Mouse (Mus musculus): ENCODE data around the gene Ly9.

Ly9 gene

GRCm38 (mm10) chr1:171584584-171584983 lies 22.6 kb downstream of the Ly9 start:
- no peak for DNase-seq (ENCODE audit: low spot score)

- no peak for DNase-seq (ENCODE audit: low spot score)
Observed at GRCm38 (mm10) chr1:171577168-171577567, 30.0 kb downstream of the Ly9 start.

- DNase-seq (ENCODE audit: low spot score) = no peak
Observed at GRCm38 (mm10) chr1:171568436-171568835, 38.8 kb downstream of the Ly9 start.

GRCm38 (mm10) chr1:171566777-171567176 lies 40.4 kb downstream of the Ly9 start:
- no peak for DNase-seq (ENCODE audit: low spot score)

- no peak for DNase-seq (ENCODE audit: low spot score)
Observed at GRCm38 (mm10) chr1:171565888-171566287, 41.3 kb downstream of the Ly9 start.

- DNase-seq (ENCODE audit: low spot score) = no peak
Observed at GRCm38 (mm10) chr1:171564247-171564646, 43.0 kb downstream of the Ly9 start.

- DNase-seq (ENCODE audit: low spot score) = no peak
Observed at GRCm38 (mm10) chr1:171563042-171563441, 44.2 kb downstream of the Ly9 start.

- DNase-seq (ENCODE audit: low spot score) = no peak
Observed at GRCm38 (mm10) chr1:171561639-171562225, 45.5 kb downstream of the Ly9 start.

GRCm38 (mm10) chr1:171561200-171561599 lies 46.0 kb downstream of the Ly9 start:
- DNase-seq (ENCODE audit: low spot score) = no peak

- no peak for DNase-seq (ENCODE audit: low spot score)
Observed at GRCm38 (mm10) chr1:171560262-171560661, 46.9 kb downstream of the Ly9 start.

- no peak for DNase-seq (ENCODE audit: low spot score)
Observed at GRCm38 (mm10) chr1:171558898-171559297, 48.3 kb downstream of the Ly9 start, which contains the start of gene Cd244a. Cd244a (plus strand) TSS chr1:171559193.

- DNase-seq (ENCODE audit: low spot score) = no peak
Observed at GRCm38 (mm10) chr1:171558407-171558806, 48.8 kb downstream of the Ly9 start.

GRCm38 (mm10) chr1:171556366-171556765 lies 50.8 kb downstream of the Ly9 start:
- no peak for DNase-seq (ENCODE audit: low spot score)

- DNase-seq (ENCODE audit: low spot score) = no peak
Observed at GRCm38 (mm10) chr1:171553359-171554341, 53.6 kb downstream of the Ly9 start.

GRCm38 (mm10) chr1:171552230-171552629 lies 55.0 kb downstream of the Ly9 start:
- no peak for DNase-seq (ENCODE audit: low spot score)

GRCm38 (mm10) chr1:171551326-171551725 lies 55.9 kb downstream of the Ly9 start:
- DNase-seq (ENCODE audit: low spot score) = no peak

GRCm38 (mm10) chr1:171540694-171541093 lies 66.5 kb downstream of the Ly9 start:
- no peak for DNase-seq (ENCODE audit: low spot score)

All from yolk sac, embryonic 10.5 days (tissue).